Mouse (Mus musculus) embryonic facial prominence, embryonic 15.5 days (tissue): ENCODE measurements around the gene Atf1. TPM values are rescaled to one million over a fixed set of nuclear protein-coding genes. Genes with fewer than 3 reads are reported as not detected.

Experiments used
- polyA plus RNA-seq: library from polyadenylated mRNA; unstranded; fragments of >200 nt; fragmentation: Nextera tagmentation; extraction: Ambion mirVana; gene quantifications from 2 replicates; pipeline ENCODE4 v1.2.1, GENCODE M21; 2015

Atf1 gene
- polyA plus RNA-seq, 1 experiment from 2014 or later = 43.9 TPM

Other genes starting within 250 kb of the Atf1 start
- gene Dip2b, start 189.2 kb upstream of the Atf1 start, polyA plus RNA-seq = 11.2 and 11.5 TPM in 2 replicates
- 0.12 TPM in 1 of 2 replicates, not detected in the other for gene Tmprss12, start 53.0 kb downstream of the Atf1 start, polyA plus RNA-seq
- 7.6 and 8.4 TPM in 2 replicates for gene Mettl7a1, start 76.3 kb downstream of the Atf1 start, polyA plus RNA-seq
- gene Mettl7a3, start 107.1 kb downstream of the Atf1 start, polyA plus RNA-seq = 0.32 and 0.35 TPM in 2 replicates
- not detected in 2 replicates for gene Methig1, start 125.3 kb downstream of the Atf1 start, polyA plus RNA-seq
- gene Mettl7a2, start 125.4 kb downstream of the Atf1 start, polyA plus RNA-seq = not detected in 2 replicates
- not detected in 2 replicates for gene Higd1c, start 136.7 kb downstream of the Atf1 start, polyA plus RNA-seq
- 0.07 TPM in 1 of 2 replicates, not detected in the other for gene Gm5475, start 194.3 kb downstream of the Atf1 start, polyA plus RNA-seq
- gene Slc11a2, start 197.3 kb downstream of the Atf1 start, polyA plus RNA-seq = 23.6 and 25.9 TPM in 2 replicates
- gene Letmd1, start 241.2 kb downstream of the Atf1 start, polyA plus RNA-seq = 29.6 and 30.2 TPM in 2 replicates